In the genomic region with DNA sequence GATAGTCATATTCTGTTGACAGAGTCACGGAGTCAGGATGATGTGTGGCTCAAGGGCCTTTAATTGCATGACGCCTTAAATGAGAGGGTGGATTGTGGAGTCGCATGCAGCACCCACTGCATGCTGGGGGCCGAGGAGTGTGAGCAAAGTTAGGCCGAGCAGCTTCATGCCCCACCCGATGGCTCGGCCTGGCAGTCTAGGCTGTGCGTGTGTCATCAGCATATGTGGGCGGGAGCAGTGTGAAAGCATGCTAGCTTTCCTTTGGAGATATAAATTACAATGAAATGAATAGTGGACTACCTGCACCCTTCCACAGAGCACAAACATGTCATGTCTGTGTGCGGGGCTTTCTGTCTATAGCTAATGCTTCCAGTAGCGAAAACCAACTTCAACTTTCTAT, we compare ENCODE assay signal across 18 mouse cellular contexts.
A peak's percentile ranks its signal among the peaks of the same experiment; 100 is the strongest.
DNase-seq lines count a peak whose midpoint lies in the region; ATAC-seq and TF ChIP-seq lines count a peak whose summit lies in the region.
"Had no signal": no experiment of that assay in that cellular context is flagged by ENCODE, and none has a peak within 500 bp of the region (broad histone marks: within the 10 kb centered on the region; RNA-seq: fewer than 3 reads in every experiment).

No protein-coding gene starts in this region.

- H3K27me3 ChIP-seq in heart, postnatal 0 days (ENCODE audit: control insufficient read depth, insufficient read depth, low read length) = no peaks in the 10 kb centered on the region
- H3K27me3 ChIP-seq: forebrain, embryonic 12.5 days; neural tube, embryonic 12.5 days had no signal

- TF ChIP-seq EP300 in heart, postnatal 0 days (IDR thresholded peaks at IDR 0.05; ENCODE audit: low read depth) = no peak

- H3K4me2 ChIP-seq in heart, postnatal 0 days (ENCODE audit: low read depth, low read length) = no peak overlapping the region
- H3K4me2 ChIP-seq: forebrain, embryonic 12.5 days; neural tube, embryonic 12.5 days had no signal

- H3K27ac ChIP-seq in heart, postnatal 0 days (ENCODE audit: low read depth) = peak overlapping the region; percentile 10
- H3K27ac ChIP-seq: forebrain, embryonic 12.5 days; neural tube, embryonic 12.5 days had no signal

- peaks cover 23% of the 10 kb centered on the region for H3K4me1 ChIP-seq in heart, postnatal 0 days (ENCODE audit: control insufficient read depth, insufficient read depth)

- no peak overlapping the region for H3K4me3 ChIP-seq in heart, postnatal 0 days (ENCODE audit: low read depth, low read length)
- H3K4me3 ChIP-seq: forebrain, embryonic 12.5 days; neural tube, embryonic 12.5 days had no signal

- intact Hi-C loops in heart, postnatal 14 days (cut with DNase I) = no loop called here

- no peak for TF ChIP-seq CTCF in heart, postnatal 0 days (IDR thresholded peaks at IDR 0.05; ENCODE audit: low read depth)

- 41% methylated on average over 11 of the region's 11 CpGs for WGBS in heart, postnatal 0 days

- H3K36me3 ChIP-seq in heart, postnatal 0 days (replicated peaks; ENCODE audit: control insufficient read depth, insufficient read depth, low read length) = no peaks in the 10 kb centered on the region
- H3K36me3 ChIP-seq: forebrain, embryonic 12.5 days; neural tube, embryonic 12.5 days had no signal

- DNase-seq in heart, postnatal 0 days (ENCODE audit: low spot score) = no peak
- DNase-seq in heart, postnatal 14 days = no peak
- DNase-seq in 3134 (ENCODE audit: extremely low read depth, insufficient read length, low spot score) = peak; percentile 23
- DNase-seq in 3T3-L1 (ENCODE audit: low read depth, low spot score) = peak; percentile 58
- no peak for DNase-seq in adrenal gland, adult 18-20 months (ENCODE audit: low spot score in 2 of 2)
- no peak for DNase-seq in thymus, postnatal 14 days
- no peak for DNase-seq in ovary, postnatal 36 days (ENCODE audit: low spot score)
- DNase-seq: cerebellum, postnatal 36 days; gastrocnemius, postnatal 10 days; heart, postnatal 10 days; liver; lung, adult 2 months; midbrain, embryonic 14.5 days; thymus, postnatal 4 days had no signal

- no peaks in the 10 kb centered on the region for H3K9me3 ChIP-seq in heart, postnatal 0 days (replicated peaks; ENCODE audit: control insufficient read depth, low read length)
- H3K9me3 ChIP-seq: forebrain, embryonic 12.5 days; neural tube, embryonic 12.5 days had no signal

- H3K9ac ChIP-seq in heart, postnatal 0 days (replicated peaks; ENCODE audit: low read depth, low read length) = no peak overlapping the region
- H3K9ac ChIP-seq: forebrain, embryonic 12.5 days; neural tube, embryonic 12.5 days had no signal

- ATAC-seq in heart, postnatal 0 days (ENCODE audit: insufficient read depth, low read depth) = 0 out of 2 replicates have a peak, but pooled peaks have one; percentile 60
- ATAC-seq in inflammation-experienced regulatory T-cells, adult 6 months = peak; percentile 60
- ATAC-seq: activated CD4-positive, CD25-positive, alpha-beta regulatory T cell, adult 4 months had no signal

Comparison
In these comparisons a context has a peak if more than half of its experiments do, and no peak if none do; other contexts are left out.
1. DNase-seq: peak in 3134 (single experiment) and 3T3-L1 (single experiment); none in heart, postnatal 0 days (single experiment), heart, postnatal 14 days (0 of 2), adrenal gland, adult 18-20 months (0 of 2), thymus, postnatal 14 days (single experiment) and ovary, postnatal 36 days (single experiment).